In the genomic region with DNA sequence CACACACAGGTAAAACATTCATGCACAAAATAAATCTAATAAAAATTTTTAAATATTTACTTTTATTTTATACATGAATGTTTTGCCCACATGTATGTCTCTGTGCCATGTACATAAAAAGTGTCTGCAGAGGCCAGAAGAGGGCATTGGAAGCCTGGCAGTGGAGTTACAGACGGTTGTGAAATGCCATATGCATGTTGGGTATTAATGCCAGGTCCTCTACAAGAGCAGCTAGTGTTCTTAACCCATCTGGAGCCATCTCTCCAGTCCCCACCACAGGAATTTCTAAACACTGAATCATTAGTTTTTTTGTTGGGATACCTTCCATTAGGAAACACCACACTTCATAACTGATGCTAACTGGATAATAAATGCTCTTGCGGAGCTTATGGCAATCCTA, we compare ENCODE assay signal across 28 mouse cellular contexts. TPM values are rescaled to one million over a fixed set of nuclear protein-coding genes. Genes with fewer than 3 reads are reported as not detected.
DNase-seq lines count a peak whose midpoint lies in the region; ATAC-seq and TF ChIP-seq lines count a peak whose summit lies in the region.
"Had no signal": no experiment of that assay in that cellular context is flagged by ENCODE, and none has a peak within 500 bp of the region (broad histone marks: within the 10 kb centered on the region; RNA-seq: fewer than 3 reads in every experiment).

No protein-coding gene starts in this region.

- H3K4me2 ChIP-seq in forebrain, postnatal 0 days (ENCODE audit: low read depth): no peak overlapping the region
- H3K4me2 ChIP-seq in myocyte (ENCODE audit: low read depth): no peak overlapping the region
- H3K4me2 ChIP-seq: embryonic facial prominence, embryonic 12.5 days; forebrain, embryonic 13.5 days; heart, embryonic 12.5 days; limb, embryonic 12.5 days; lung, embryonic 15.5 days; midbrain, embryonic 11.5 days; neural tube, embryonic 15.5 days; stomach, embryonic 15.5 days had no signal

- peak; percentile 6; the same call in 1 of the 2 replicates for TF ChIP-seq CTCF in forebrain, postnatal 0 days (IDR thresholded peaks at IDR 0.05; ENCODE audit: low read depth)
- TF ChIP-seq CTCF in liver, adult 2 months (IDR thresholded peaks at IDR 0.05; ENCODE audit: low read depth, low read length): peak; percentile 8; the same call in 1 of the 2 replicates

- no peak for ATAC-seq in forebrain, postnatal 0 days
- no peak for ATAC-seq in megakaryocyte-erythroid progenitor cell, adult 5-6 weeks (replicated peaks; ENCODE audit: low FRiP score, low TSS enrichment, poor library complexity, severe bottlenecking)
- ATAC-seq: forebrain, embryonic 13.5 days; hindbrain, postnatal 0 days; intestine, embryonic 16.5 days had no signal

- no peaks in the 10 kb centered on the region for H3K27me3 ChIP-seq in forebrain, postnatal 0 days (ENCODE audit: insufficient read depth, low read length)
- no peaks in the 10 kb centered on the region for H3K27me3 ChIP-seq in forebrain, embryonic 10.5 days (ENCODE audit: poor library complexity, severe bottlenecking)
- no peaks in the 10 kb centered on the region for H3K27me3 ChIP-seq in liver, adult 2 months (ENCODE audit: control insufficient read depth, insufficient read depth, low read length)
- no peaks in the 10 kb centered on the region for H3K27me3 ChIP-seq in myocyte (ENCODE audit: control insufficient read depth, insufficient read depth, insufficient read length)
- H3K27me3 ChIP-seq: embryonic facial prominence, embryonic 12.5 days; forebrain, embryonic 13.5 days; heart, embryonic 12.5 days; limb, embryonic 12.5 days; lung, embryonic 15.5 days; neural tube, embryonic 15.5 days; stomach, embryonic 15.5 days had no signal

- no peak overlapping the region for H3ac ChIP-seq in myocyte (ENCODE audit: control insufficient read depth, insufficient read length)

- H3K27ac ChIP-seq in forebrain, postnatal 0 days (ENCODE audit: low read depth, low read length): no peak overlapping the region
- no peak overlapping the region for H3K27ac ChIP-seq in forebrain, embryonic 10.5 days
- no peak overlapping the region for H3K27ac ChIP-seq in liver, adult 2 months (replicated peaks; ENCODE audit: insufficient read depth, low read depth, low read length)
- H3K27ac ChIP-seq: embryonic facial prominence, embryonic 12.5 days; forebrain, embryonic 13.5 days; hindbrain, postnatal 0 days; limb, embryonic 12.5 days; liver, embryonic 14.5 days; lung, embryonic 15.5 days; macrophage; neural tube, embryonic 15.5 days; stomach, embryonic 15.5 days had no signal

- no peaks in the 10 kb centered on the region; the same call in 1 of the 2 replicates for H3K36me3 ChIP-seq in forebrain, postnatal 0 days (ENCODE audit: insufficient read depth)
- H3K36me3 ChIP-seq in forebrain, embryonic 10.5 days (replicated peaks): no peaks in the 10 kb centered on the region
- H3K36me3 ChIP-seq in liver, adult 2 months (ENCODE audit: control insufficient read depth, insufficient read depth, low read length): peaks cover 33% of the 10 kb centered on the region
- H3K36me3 ChIP-seq in myocyte (ENCODE audit: control insufficient read depth, insufficient read depth): peaks cover 25% of the 10 kb centered on the region
- H3K36me3 ChIP-seq: embryonic facial prominence, embryonic 12.5 days; limb, embryonic 12.5 days; lung, embryonic 15.5 days; neural tube, embryonic 15.5 days; stomach, embryonic 15.5 days had no signal

- no peaks in the 10 kb centered on the region for H3K4me1 ChIP-seq in forebrain, postnatal 0 days (ENCODE audit: insufficient read depth)
- no peaks in the 10 kb centered on the region for H3K4me1 ChIP-seq in forebrain, embryonic 10.5 days
- peaks cover 17% of the 10 kb centered on the region for H3K4me1 ChIP-seq in liver, adult 2 months (ENCODE audit: control insufficient read depth, insufficient read depth, low read length)
- H3K4me1 ChIP-seq: embryonic facial prominence, embryonic 12.5 days; forebrain, embryonic 13.5 days; neural tube, embryonic 15.5 days had no signal

- no peak for DNase-seq in forebrain, postnatal 0 days
- DNase-seq in forebrain, embryonic 10.5 days (ENCODE audit: extremely low spot score, low spot score): no peak
- peak; percentile 66 for DNase-seq in liver, adult 2 months (ENCODE audit: extremely low read depth, low read depth, low spot score)
- DNase-seq in liver (no peak), MN1 (ENCODE audit: low spot score) (peak; percentile 21)
- no peak for DNase-seq in urinary bladder, postnatal 36 days (ENCODE audit: low spot score in 2 of 2)
- DNase-seq: cerebellum, adult 11-12 months; cerebellum, postnatal 10 days; gastrocnemius, postnatal 10 days; heart, postnatal 14 days; kidney, postnatal 10 days; layer of hippocampus, postnatal 36 days; right cerebral cortex, adult 18-20 months; thymus, adult 2 months had no signal

- H3K9ac ChIP-seq in forebrain, postnatal 0 days: no peak overlapping the region
- no peak overlapping the region for H3K9ac ChIP-seq in liver, adult 2 months (ENCODE audit: low read depth, low read length)
- H3K9ac ChIP-seq: embryonic facial prominence, embryonic 12.5 days; forebrain, embryonic 13.5 days; heart, embryonic 12.5 days; limb, embryonic 12.5 days; liver, embryonic 14.5 days; lung, embryonic 15.5 days; neural tube, embryonic 15.5 days; stomach, embryonic 15.5 days had no signal

- peaks cover 14% of the 10 kb centered on the region; the same call in 1 of the 2 replicates for H3K79me2 ChIP-seq in liver, adult 2 months (ENCODE audit: control insufficient read depth, insufficient read depth, low read length)
- H3K79me2 ChIP-seq in myocyte (ENCODE audit: control insufficient read depth, insufficient read depth): peaks cover 32% of the 10 kb centered on the region

- WGBS in forebrain, postnatal 0 days: 86% methylated on average over 2 of the region's 2 CpGs
- WGBS in forebrain, embryonic 10.5 days: 94% methylated on average over 2 of the region's 2 CpGs
- WGBS in liver, adult 2 months: 65% methylated on average over 2 of the region's 2 CpGs

- H3K9me3 ChIP-seq in forebrain, postnatal 0 days (ENCODE audit: low read length): no peaks in the 10 kb centered on the region
- H3K9me3 ChIP-seq in forebrain, embryonic 10.5 days: no peaks in the 10 kb centered on the region
- H3K9me3 ChIP-seq: embryonic facial prominence, embryonic 12.5 days; forebrain, embryonic 13.5 days; heart, embryonic 12.5 days; limb, embryonic 12.5 days; lung, embryonic 15.5 days; neural tube, embryonic 15.5 days; stomach, embryonic 15.5 days had no signal

- H3K4me3 ChIP-seq in forebrain, postnatal 0 days (ENCODE audit: low read depth, low read length): no peak overlapping the region
- no peak overlapping the region for H3K4me3 ChIP-seq in forebrain, embryonic 10.5 days
- no peak overlapping the region for H3K4me3 ChIP-seq in liver, adult 2 months (ENCODE audit: insufficient read depth, low read depth, low read length)
- H3K4me3 ChIP-seq in myocyte: no peak overlapping the region
- H3K4me3 ChIP-seq: embryonic facial prominence, embryonic 12.5 days; forebrain, embryonic 13.5 days; heart, embryonic 12.5 days; limb, embryonic 12.5 days; lung, embryonic 15.5 days; neural tube, embryonic 15.5 days; stomach, embryonic 15.5 days had no signal

- no peak for TF ChIP-seq POLR2A in liver, adult 2 months (IDR thresholded peaks at IDR 0.05; ENCODE audit: extremely low read depth, insufficient read depth, low read length)
- TF ChIP-seq POLR2A in myocyte (IDR thresholded peaks at IDR 0.05; ENCODE audit: insufficient read length, low read depth): no peak

TF ChIP-seq in myocyte, 11 proteins besides CTCF, POLR2A, EP300 and RAD21:
- TF ChIP-seq MAX (IDR thresholded peaks at IDR 0.05; ENCODE audit: low read depth): no peak
- peak; percentile 76 for TF ChIP-seq CEBPB (IDR thresholded peaks at IDR 0.05; ENCODE audit: insufficient read depth, poor library complexity, severe bottlenecking)
TF ChIP-seq in myocyte: peak in this region for 1.

RNA-seq across cellular contexts. Expression of gene Icam2, which starts 49.7 kb away (rescaled TPM):
- 4.6 and 8.3 TPM in 2 replicates for total RNA-seq in forebrain, postnatal 0 days (2014; rRNA removed)
- polyA plus RNA-seq in forebrain, postnatal 0 days (2015; fragmentation: Nextera tagmentation; extraction: Ambion mirVana): 7.0 and 9.1 TPM in 2 replicates
- 14.8 and 17.5 TPM in 2 replicates for polyA plus RNA-seq in forebrain, embryonic 10.5 days (2016; fragmentation: Nextera tagmentation; extraction: Ambion mirVana)
- 5.3 and 6.7 TPM in 2 replicates for total RNA-seq in liver, adult 2 months (2014; rRNA removed)
- polyA plus RNA-seq in liver, adult 2 months (2012; rRNA removed): 5.0 and 5.4 TPM in 2 replicates
- polyA plus RNA-seq in myocyte (2012; fragmentation: generic; extraction: Trizol): not detected
- total RNA-seq in megakaryocyte-erythroid progenitor cell, adult 5-6 weeks (2014; fragmentation: Nextera tagmentation): 20.5 and 46.5 TPM in 2 replicates
- 51.4 and 82.3 TPM in 2 replicates for total RNA-seq in megakaryocyte-erythroid progenitor cell, adult 5-6 weeks (2017)

RNA-seq across cellular contexts. Expression of gene Ern1, which starts 50.1 kb away (rescaled TPM):
- 4.9 and 8.4 TPM in 2 replicates for total RNA-seq in forebrain, postnatal 0 days (2014; rRNA removed)
- 0.65 and 1.7 TPM in 2 replicates for polyA plus RNA-seq in forebrain, postnatal 0 days (2015; fragmentation: Nextera tagmentation; extraction: Ambion mirVana)
- 4.6 and 5.3 TPM in 2 replicates for polyA plus RNA-seq in forebrain, embryonic 10.5 days (2016; fragmentation: Nextera tagmentation; extraction: Ambion mirVana)
- total RNA-seq in liver, adult 2 months (2014; rRNA removed): 18.2 and 24.1 TPM in 2 replicates
- polyA plus RNA-seq in liver, adult 2 months (2012; rRNA removed): 36.3 and 52.8 TPM in 2 replicates
- polyA plus RNA-seq in myocyte (2012; fragmentation: generic; extraction: Trizol): 20.4 TPM
- 13.7 and 14.2 TPM in 2 replicates for total RNA-seq in megakaryocyte-erythroid progenitor cell, adult 5-6 weeks (2014; fragmentation: Nextera tagmentation)
- total RNA-seq in megakaryocyte-erythroid progenitor cell, adult 5-6 weeks (2017): 7.0 and 9.8 TPM in 2 replicates

Comparison
In these comparisons a context has a peak if more than half of its experiments do, and no peak if none do; other contexts are left out.
1. DNase-seq: peak in liver, adult 2 months (single experiment) and MN1 (single experiment); none in forebrain, postnatal 0 days (single experiment), forebrain, embryonic 10.5 days (single experiment), liver (single experiment) and urinary bladder, postnatal 36 days (0 of 2).